14 mouse cellular contexts compared by ENCODE assay signal in genomic region chr3:108782364-108782895, GRCm38 (mm10). TPM values are rescaled to one million over a fixed set of nuclear protein-coding genes. Genes with fewer than 3 reads are reported as not detected.
DNase-seq lines count a peak whose midpoint lies in the region; ATAC-seq lines count a peak whose summit lies in the region.
"Had no signal": no experiment of that assay in that cellular context is flagged by ENCODE, and none has a peak within 500 bp of the region (broad histone marks: within the 10 kb centered on the region; RNA-seq: fewer than 3 reads in every experiment).

No protein-coding gene starts in this region.

- H3K9me3 ChIP-seq in embryonic facial prominence, embryonic 12.5 days: peaks cover 12% of the 10 kb centered on the region; the same call in 1 of the 2 replicates
- H3K9me3 ChIP-seq in embryonic facial prominence, embryonic 10.5 days: peaks cover 12% of the 10 kb centered on the region
- H3K9me3 ChIP-seq in kidney, embryonic 16.5 days (ENCODE audit: low read length): peaks cover 9% of the 10 kb centered on the region
- peaks cover 12% of the 10 kb centered on the region for H3K9me3 ChIP-seq in embryonic facial prominence, embryonic 14.5 days (ENCODE audit: control insufficient read depth, low read length)
- peaks cover 21% of the 10 kb centered on the region; the same call in 1 of the 2 replicates for H3K9me3 ChIP-seq in limb, embryonic 12.5 days

- no peak overlapping the region for H3K9ac ChIP-seq in embryonic facial prominence, embryonic 12.5 days
- no peak overlapping the region for H3K9ac ChIP-seq in kidney, embryonic 16.5 days (replicated peaks; ENCODE audit: low read length)
- no peak overlapping the region for H3K9ac ChIP-seq in embryonic facial prominence, embryonic 14.5 days (ENCODE audit: low read depth, low read length)
- H3K9ac ChIP-seq in limb, embryonic 12.5 days (replicated peaks): no peak overlapping the region
- H3K9ac ChIP-seq: midbrain, embryonic 13.5 days had no signal

- H3K4me1 ChIP-seq in embryonic facial prominence, embryonic 12.5 days: peaks cover 11% of the 10 kb centered on the region; the same call in 1 of the 2 replicates
- peaks cover 10% of the 10 kb centered on the region for H3K4me1 ChIP-seq in embryonic facial prominence, embryonic 10.5 days
- H3K4me1 ChIP-seq in kidney, embryonic 16.5 days (ENCODE audit: insufficient read depth, low read length): no peaks in the 10 kb centered on the region
- H3K4me1 ChIP-seq in embryonic facial prominence, embryonic 14.5 days (ENCODE audit: control insufficient read depth, insufficient read depth, low read length): peaks cover 18% of the 10 kb centered on the region
- H3K4me1 ChIP-seq in limb, embryonic 12.5 days (replicated peaks): peaks cover 27% of the 10 kb centered on the region

- no peaks in the 10 kb centered on the region for H3K36me3 ChIP-seq in embryonic facial prominence, embryonic 12.5 days
- no peaks in the 10 kb centered on the region for H3K36me3 ChIP-seq in embryonic facial prominence, embryonic 10.5 days (replicated peaks)
- no peaks in the 10 kb centered on the region for H3K36me3 ChIP-seq in kidney, embryonic 16.5 days (ENCODE audit: insufficient read depth, low read length)
- no peaks in the 10 kb centered on the region for H3K36me3 ChIP-seq in embryonic facial prominence, embryonic 14.5 days (ENCODE audit: control insufficient read depth, insufficient read depth, low read length)
- no peaks in the 10 kb centered on the region for H3K36me3 ChIP-seq in limb, embryonic 12.5 days
- H3K36me3 ChIP-seq: midbrain, embryonic 13.5 days had no signal

- WGBS in embryonic facial prominence, embryonic 12.5 days: 47% methylated on average over 6 of the region's 6 CpGs
- WGBS in embryonic facial prominence, embryonic 10.5 days: 76% methylated on average over 6 of the region's 6 CpGs
- 63% methylated on average over 6 of the region's 6 CpGs for WGBS in kidney, embryonic 16.5 days
- 44% methylated on average over 6 of the region's 6 CpGs for WGBS in embryonic facial prominence, embryonic 14.5 days
- WGBS in limb, embryonic 12.5 days: 48% methylated on average over 6 of the region's 6 CpGs

- no peak for ATAC-seq in embryonic facial prominence, embryonic 12.5 days (ENCODE audit: insufficient number of reproducible peaks, insufficient read depth, low FRiP score, low TSS enrichment)
- peak; percentile 23; the same call in 1 of the 2 replicates for ATAC-seq in kidney, embryonic 16.5 days (ENCODE audit: low FRiP score, low TSS enrichment)
- no peak for ATAC-seq in embryonic facial prominence, embryonic 14.5 days (ENCODE audit: low read depth)
- ATAC-seq in limb, embryonic 12.5 days (ENCODE audit: insufficient number of reproducible peaks, insufficient read depth, low FRiP score, low TSS enrichment, low read depth): no peak
- ATAC-seq: forebrain, embryonic 14.5 days; hindbrain, embryonic 16.5 days; midbrain, embryonic 13.5 days had no signal

- no peak overlapping the region for H3K4me3 ChIP-seq in embryonic facial prominence, embryonic 12.5 days
- no peak overlapping the region for H3K4me3 ChIP-seq in embryonic facial prominence, embryonic 10.5 days
- H3K4me3 ChIP-seq in kidney, embryonic 16.5 days (ENCODE audit: low read length): no peak overlapping the region
- no peak overlapping the region for H3K4me3 ChIP-seq in embryonic facial prominence, embryonic 14.5 days (ENCODE audit: low read depth, low read length)
- H3K4me3 ChIP-seq in limb, embryonic 12.5 days (replicated peaks): no peak overlapping the region
- H3K4me3 ChIP-seq: midbrain, embryonic 13.5 days had no signal

- no peak for DNase-seq in embryonic facial prominence, embryonic 10.5 days (ENCODE audit: low spot score)
- no peak for DNase-seq in kidney, postnatal 25 days
- no peak for DNase-seq in embryonic facial prominence, embryonic 14.5 days (ENCODE audit: low spot score)
- no peak for DNase-seq in left cerebral cortex, adult 9 months (ENCODE audit: low spot score in 2 of 2)
- no peak for DNase-seq in cerebellum, postnatal 4 days (ENCODE audit: low spot score in 2 of 2)
- DNase-seq: adrenal gland, adult 8-10 months; cerebellum, postnatal 10 days; gastrocnemius, postnatal 36 days had no signal

- H3K4me2 ChIP-seq in embryonic facial prominence, embryonic 12.5 days (replicated peaks): no peak overlapping the region
- no peak overlapping the region for H3K4me2 ChIP-seq in kidney, embryonic 16.5 days (replicated peaks; ENCODE audit: low read depth, low read length)
- H3K4me2 ChIP-seq in embryonic facial prominence, embryonic 14.5 days (ENCODE audit: low read depth, low read length): no peak overlapping the region
- no peak overlapping the region for H3K4me2 ChIP-seq in limb, embryonic 12.5 days
- H3K4me2 ChIP-seq: midbrain, embryonic 13.5 days had no signal

- H3K27ac ChIP-seq in embryonic facial prominence, embryonic 12.5 days: peak overlapping the region; percentile 60; the same call in 1 of the 2 replicates
- H3K27ac ChIP-seq in embryonic facial prominence, embryonic 10.5 days (replicated peaks): no peak overlapping the region
- H3K27ac ChIP-seq in kidney, embryonic 16.5 days (ENCODE audit: low read length): 0 out of 2 replicates have a peak overlapping the region, but pooled peaks have one; percentile 7
- peak overlapping the region; percentile 82 for H3K27ac ChIP-seq in embryonic facial prominence, embryonic 14.5 days (replicated peaks; ENCODE audit: low read depth, low read length)
- H3K27ac ChIP-seq in limb, embryonic 12.5 days: peak overlapping the region; percentile 77
- H3K27ac ChIP-seq: midbrain, embryonic 13.5 days had no signal

- no peaks in the 10 kb centered on the region for H3K27me3 ChIP-seq in embryonic facial prominence, embryonic 12.5 days
- no peaks in the 10 kb centered on the region for H3K27me3 ChIP-seq in embryonic facial prominence, embryonic 10.5 days (replicated peaks; ENCODE audit: low read depth, poor library complexity, severe bottlenecking)
- no peaks in the 10 kb centered on the region for H3K27me3 ChIP-seq in kidney, embryonic 16.5 days (ENCODE audit: insufficient read depth, low read length)
- H3K27me3 ChIP-seq in embryonic facial prominence, embryonic 14.5 days (replicated peaks; ENCODE audit: control insufficient read depth, insufficient read depth, low read length): no peaks in the 10 kb centered on the region
- no peaks in the 10 kb centered on the region for H3K27me3 ChIP-seq in limb, embryonic 12.5 days
- H3K27me3 ChIP-seq: midbrain, embryonic 13.5 days had no signal

RNA-seq across cellular contexts. Expression of gene Aknad1, which starts 43.0 kb away (rescaled TPM):
- 0.36 and 0.51 TPM in 2 replicates for polyA plus RNA-seq in embryonic facial prominence, embryonic 12.5 days (2016; fragmentation: Nextera tagmentation; extraction: Ambion mirVana)
- polyA plus RNA-seq in embryonic facial prominence, embryonic 10.5 days (2016; fragmentation: Nextera tagmentation; extraction: Ambion mirVana): 0.06 TPM in 1 of 2 replicates, not detected in the other
- polyA plus RNA-seq in kidney, embryonic 16.5 days (2015; fragmentation: Nextera tagmentation; extraction: Ambion mirVana): 0.11 TPM in 1 of 2 replicates, not detected in the other
- polyA plus RNA-seq in embryonic facial prominence, embryonic 14.5 days (2014; fragmentation: Nextera tagmentation; extraction: Ambion mirVana): 0.92 and 1.5 TPM in 2 replicates
- 1.1 and 1.4 TPM in 2 replicates for polyA plus RNA-seq in limb, embryonic 12.5 days (2016; fragmentation: Nextera tagmentation; extraction: Ambion mirVana)
- polyA plus RNA-seq: forebrain, embryonic 14.5 days; hindbrain, embryonic 16.5 days; midbrain, embryonic 13.5 days had no signal

RNA-seq across cellular contexts. Expression of gene Stxbp3, which starts 57.9 kb away (rescaled TPM):
- polyA plus RNA-seq in embryonic facial prominence, embryonic 12.5 days (2016; fragmentation: Nextera tagmentation; extraction: Ambion mirVana): 29.3 and 31.2 TPM in 2 replicates
- polyA plus RNA-seq in embryonic facial prominence, embryonic 10.5 days (2016; fragmentation: Nextera tagmentation; extraction: Ambion mirVana): 22.4 and 23.1 TPM in 2 replicates
- polyA plus RNA-seq in kidney, embryonic 16.5 days (2015; fragmentation: Nextera tagmentation; extraction: Ambion mirVana): 32.6 and 38.8 TPM in 2 replicates
- 35.3 and 35.7 TPM in 2 replicates for polyA plus RNA-seq in embryonic facial prominence, embryonic 14.5 days (2014; fragmentation: Nextera tagmentation; extraction: Ambion mirVana)
- 32.5 and 33.3 TPM in 2 replicates for polyA plus RNA-seq in limb, embryonic 12.5 days (2016; fragmentation: Nextera tagmentation; extraction: Ambion mirVana)
